Mouse (Mus musculus): ENCODE measurements around the gene Serpinb3c.
"Not testable (repeated sequence)": the region's sequence is repeated elsewhere in the genome, so short reads cannot be mapped to it uniquely, and the experiment has no call there.

Serpinb3c gene

GRCm38 (mm10) chr1:107278261-107278660, at the start of gene Serpinb3c, which contains the start of gene Serpinb3b:
Gene Serpinb3c (minus strand): TSS chr1:107278371.
Gene Serpinb3b (minus strand): TSS chr1:107278361.
- in situ Hi-C loops (cut with MseI, MboI): not testable (repeated sequence)

GRCm38 (mm10) chr1:107243170-107243569, 35.0 kb downstream of the Serpinb3c start:
- in situ Hi-C loops (cut with MseI, MboI): loop anchor here in 1 of 2 experiments (25.0 kb wide), 1 partner anchor 244 kb away; no protein-coding TSS in a partner anchor

Data from mouse trophoblast stem cell (cell line).